Mouse (Mus musculus) liver, embryonic 14.5 days (tissue): ENCODE results near the gene Ccdc167. TPM values are rescaled to one million over a fixed set of nuclear protein-coding genes. Genes with fewer than 3 reads are reported as not detected.

Source experiments
- ATAC-seq: fragments of 200-750 bp; cut with Nextera tagmentation; 2 replicates; pipeline ENCODE4 v1.8.0; 2017; ENCODE audit warnings: moderate number of reproducible peaks, mild to moderate bottlenecking, moderate library complexity; ENCODE audit not compliant: insufficient read depth
- DNase-seq, 3 experiments: peaks; one replicate each; pipeline ENCODE4 v3.0.0-alpha.2; 2012 to 2013; ENCODE audit warnings: low read depth in 3 of 3, low spot score in 3 of 3
- H3K27ac ChIP-seq: fragments of 300-500 bp; sonication (generic); 2 replicates; pipeline ENCODE4 v1.5.1; 2014; ENCODE audit warnings: moderate library complexity, mild to moderate bottlenecking, control low read depth, inconsistent platforms
- H3K27me3 ChIP-seq: fragments of 300-500 bp; sonication (generic); 2 replicates; pipeline ENCODE4 v1.6.1; 2014; ENCODE audit warnings: mild to moderate bottlenecking, low read length, moderate library complexity; ENCODE audit not compliant: control insufficient read depth, insufficient read depth
- H3K36me3 ChIP-seq: fragments of 300-500 bp; sonication (generic); replicated peaks from 2 replicates; pipeline ENCODE4 v1.6.1; 2014; ENCODE audit warnings: low read depth; ENCODE audit not compliant: control insufficient read depth, insufficient read depth
- H3K4me1 ChIP-seq, 2 experiments: fragments of 200-500 bp in 1 of 2; fragments of 300-500 bp in 1 of 2; sonication (generic) in 1 of 2; replicated peaks; 2 replicates each; pipeline ENCODE4 v1.6.1; 2012 to 2014; ENCODE audit warnings: antibody characterized with exemption in 1 of 2, inconsistent platforms in 1 of 2, low read length in 1 of 2; ENCODE audit not compliant: control insufficient read depth in 2 of 2, insufficient read depth in 2 of 2
- H3K4me2 ChIP-seq: fragments of 300-500 bp; sonication (generic); 2 replicates; pipeline ENCODE4 v1.6.1; 2014; ENCODE audit warnings: low read depth, mild to moderate bottlenecking, control low read depth, moderate library complexity
- H3K4me3 ChIP-seq, 2 experiments: fragments of 200-500 bp in 1 of 2; fragments of 300-500 bp in 1 of 2; sonication (generic) in 1 of 2; 2 replicates each; pipeline ENCODE4 v1.5.1; 2012 to 2014; ENCODE audit warnings: low read depth in 2 of 2, low read length in 2 of 2, mild to moderate bottlenecking in 2 of 2, control low read depth in 1 of 2, inconsistent platforms in 1 of 2, moderate library complexity in 1 of 2; ENCODE audit not compliant: insufficient read depth in 1 of 2
- H3K9ac ChIP-seq: fragments of 300-500 bp; sonication (generic); replicated peaks from 2 replicates; pipeline ENCODE4 v1.6.1; 2014; ENCODE audit warnings: mild to moderate bottlenecking, control low read depth, moderate library complexity
- H3K9me3 ChIP-seq: fragments of 300-500 bp; sonication (generic); 2 replicates; pipeline ENCODE4 v1.6.1; 2016; ENCODE audit warnings: low read length, mixed read lengths; ENCODE audit not compliant: control insufficient read depth
- CTCF ChIP-seq: IDR thresholded peaks from 2 replicates; pipeline ENCODE4 v1.5.1; 2016; ENCODE audit warnings: antibody characterized with exemption, low read depth, control low read depth
- EP300 ChIP-seq: IDR thresholded peaks from 2 replicates; pipeline ENCODE4 v1.6.1; 2016; ENCODE audit warnings: antibody characterized with exemption, low read depth
- WGBS: fragments of 180-500 bp; shearing (Covaris S2); extraction: QIAGEN DNeasy Blood & Tissue Kit; methylation state at CpG from one replicate; pipeline ENCODE4 v1.1.7; 2014; ENCODE audit not compliant: insufficient replicate concordance; 5-methylcytosine and 5-hydroxymethylcytosine counted together
- polyA plus RNA-seq, 2 experiments: library from polyadenylated mRNA; depleted of rRNA in 1 of 2; stranded (reverse) in 1 of 2; unstranded in 1 of 2; fragments of >200 nt; fragmentation: Nextera tagmentation in 1 of 2; extraction: Ambion mirVana in 1 of 2; gene quantifications; 2 replicates each; pipeline versions ENCODE4 v1.2.1 to v1.2.3; 2012 to 2014

Gene Ccdc167
- polyA plus RNA-seq, 2 experiments, result 7.6 to 10.1 TPM

- Histone ChIP-seq H3K4me2 (no peak overlapping the region), H3K36me3 (peaks cover 42% of the 10 kb centered on the region), H3K4me1 (peaks cover 15 to 22% of the 10 kb centered on the region in 2 experiments), H3K9ac (no peak overlapping the region), H3K9me3 (no peaks in the 10 kb centered on the region), H3K27me3 (no peaks in the 10 kb centered on the region), H3K27ac (no peak overlapping the region), H3K4me3 (no peak overlapping the region)
- ATAC-seq (no peak), DNase-seq (no peak)
- no peak for TF ChIP-seq CTCF
- TF ChIP-seq EP300, result no peak
- 90% methylated on average over 11 of the region's 11 CpGs for WGBS
These were observed 75.9 kb downstream of the Ccdc167 start for GRCm38 (mm10) chr17:29640971-29641370.

- TF ChIP-seq EP300, result no peak
- no peak for TF ChIP-seq CTCF
- Histone ChIP-seq H3K27ac (no peak overlapping the region), H3K27me3 (no peaks in the 10 kb centered on the region), H3K4me3 (no peak overlapping the region), H3K9ac (no peak overlapping the region), H3K4me1 (peaks cover 15 to 20% of the 10 kb centered on the region in 2 experiments), H3K36me3 (peaks cover 63% of the 10 kb centered on the region), H3K4me2 (peak overlapping the region; percentile 43), H3K9me3 (no peaks in the 10 kb centered on the region)
- ATAC-seq, result peak; percentile 81
- WGBS, result 11% methylated on average over 8 of the region's 8 CpGs
- peak in 2 of 3 experiments; percentile 59 to 62 for DNase-seq
These were observed 78.9 kb downstream of the Ccdc167 start for GRCm38 (mm10) chr17:29637895-29638294.

GRCm38 (mm10) chr17:29637377-29637776, 79.5 kb downstream of the Ccdc167 start:
- Histone ChIP-seq H3K36me3 (peaks cover 64% of the 10 kb centered on the region), H3K27me3 (no peaks in the 10 kb centered on the region), H3K9me3 (no peaks in the 10 kb centered on the region), H3K4me3 (no peak overlapping the region), H3K27ac (no peak overlapping the region; the same call in 1 of the 2 replicates), H3K9ac (no peak overlapping the region), H3K4me1 (peaks cover 15 to 20% of the 10 kb centered on the region in 2 experiments), H3K4me2 (peak overlapping the region; percentile 43)
- DNase-seq (peak in 1 of 3 experiments; percentile 56), ATAC-seq (peak; percentile 61; the same call in 1 of the 2 replicates)
- no peak for TF ChIP-seq CTCF
- TF ChIP-seq EP300, result no peak
- WGBS, result 63% methylated on average over 4 of the region's 4 CpGs

Other genes with a start within 250 kb of the Ccdc167 start
- gene Pim1, start 226.3 kb downstream of the Ccdc167 start, polyA plus RNA-seq (2012; rRNA removed), result 61.4 and 64.5 TPM in 2 replicates
- 60.4 and 69.9 TPM in 2 replicates for gene Pim1, start 226.3 kb downstream of the Ccdc167 start, polyA plus RNA-seq (2014; fragmentation: Nextera tagmentation; extraction: Ambion mirVana)
- not detected in 2 replicates for gene Gm17657, start 167.4 kb downstream of the Ccdc167 start, polyA plus RNA-seq (2012; rRNA removed)
- gene Gm17657, start 167.4 kb downstream of the Ccdc167 start, polyA plus RNA-seq (2014; fragmentation: Nextera tagmentation; extraction: Ambion mirVana), result not detected in 2 replicates
- 3.3 and 3.6 TPM in 2 replicates for gene Tbc1d22b, start 167.3 kb downstream of the Ccdc167 start, polyA plus RNA-seq (2012; rRNA removed)
- 2.3 and 2.9 TPM in 2 replicates for gene Tbc1d22b, start 167.3 kb downstream of the Ccdc167 start, polyA plus RNA-seq (2014; fragmentation: Nextera tagmentation; extraction: Ambion mirVana)
- 0.09 TPM in 1 of 2 replicates, not detected in the other for gene Tmem217, start 164.7 kb downstream of the Ccdc167 start, polyA plus RNA-seq (2012; rRNA removed)
- gene Tmem217, start 164.7 kb downstream of the Ccdc167 start, polyA plus RNA-seq (2014; fragmentation: Nextera tagmentation; extraction: Ambion mirVana), result not detected in 2 replicates
- gene Rnf8, start 102.3 kb downstream of the Ccdc167 start, polyA plus RNA-seq (2012; rRNA removed), result 11.5 and 23.7 TPM in 2 replicates
- gene Rnf8, start 102.3 kb downstream of the Ccdc167 start, polyA plus RNA-seq (2014; fragmentation: Nextera tagmentation; extraction: Ambion mirVana), result 35.9 and 40.4 TPM in 2 replicates
- 1.0 and 1.4 TPM in 2 replicates for gene Gm28043, start 102.2 kb downstream of the Ccdc167 start, polyA plus RNA-seq (2012; rRNA removed)
- 0.38 and 1.1 TPM in 2 replicates for gene Gm28043, start 102.2 kb downstream of the Ccdc167 start, polyA plus RNA-seq (2014; fragmentation: Nextera tagmentation; extraction: Ambion mirVana)
- 14.9 and 16.1 TPM in 2 replicates for gene Cmtr1, start 56.4 kb downstream of the Ccdc167 start, polyA plus RNA-seq (2012; rRNA removed)
- gene Cmtr1, start 56.4 kb downstream of the Ccdc167 start, polyA plus RNA-seq (2014; fragmentation: Nextera tagmentation; extraction: Ambion mirVana), result 55.9 and 66.0 TPM in 2 replicates